Mouse (Mus musculus): Measurements from ENCODE around the gene Krt82.

Gene Krt82

DNA sequence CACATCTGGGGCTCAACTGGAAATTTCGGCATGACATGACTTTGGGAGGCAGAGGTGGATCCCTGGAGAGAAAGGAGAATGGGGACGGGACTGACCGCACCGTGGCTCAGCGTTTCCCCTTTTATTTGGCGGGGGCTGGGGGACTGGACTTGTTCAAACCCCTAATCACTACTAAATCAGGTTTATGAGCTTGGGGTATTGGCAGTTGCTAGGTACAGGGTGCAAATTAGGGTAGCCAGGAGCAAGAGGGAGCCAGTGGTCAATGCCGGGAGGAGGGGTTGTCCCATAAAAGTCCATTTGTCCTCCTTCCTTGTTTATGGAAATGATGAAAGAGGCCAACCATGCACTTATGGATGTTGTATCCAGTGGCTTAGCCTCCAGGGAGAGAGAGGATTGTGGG, at the start of gene Krt82:
TSS of gene Krt82 (minus strand) at position 101 of the 400 bp plus-strand sequence.
- no peak for DNase-seq (ENCODE audit: low read depth, low spot score)

DNA sequence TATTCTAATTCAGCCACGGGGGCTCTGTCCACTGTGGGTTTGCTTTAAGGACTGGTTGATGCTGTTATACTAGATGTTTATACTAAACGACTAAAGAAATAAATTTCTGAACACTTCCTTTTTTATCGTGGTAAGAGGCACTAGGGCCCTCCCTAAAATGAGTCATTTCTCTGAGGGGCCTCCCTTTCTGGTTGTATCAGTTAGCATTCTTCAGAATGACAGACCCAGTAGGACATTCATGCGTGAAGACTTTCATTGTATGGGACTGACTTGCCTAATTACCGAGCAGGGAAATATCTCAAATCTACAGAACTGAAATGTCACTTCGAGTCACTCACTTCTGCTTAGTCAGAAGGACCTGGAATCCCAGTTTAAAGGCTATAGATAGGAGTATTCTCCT, 48.7 kb upstream of the Krt82 start:
- DNase-seq (ENCODE audit: low read depth, low spot score): no peak

DNA sequence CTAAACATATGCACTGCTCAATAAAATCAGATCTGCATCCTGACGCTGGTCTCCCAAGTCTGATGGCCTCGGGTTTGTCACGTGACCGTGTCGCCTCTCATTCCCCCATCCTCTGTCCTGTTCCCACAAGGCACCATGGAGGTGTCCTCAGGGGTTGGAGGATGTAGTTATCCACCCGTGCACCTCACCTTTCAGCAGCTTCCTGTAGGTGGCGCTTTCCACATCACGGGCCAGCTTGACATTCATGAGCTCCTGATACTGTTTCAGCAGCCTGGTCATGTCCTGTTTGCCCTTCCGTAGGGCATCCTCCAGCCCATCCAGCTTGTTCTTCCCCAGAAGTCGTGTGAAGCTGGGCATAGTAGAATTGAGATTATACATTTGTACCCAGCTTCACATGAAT, 37.7 kb upstream of the Krt82 start:
- peak; percentile 9 for DNase-seq (ENCODE audit: low read depth, low spot score)

DNA sequence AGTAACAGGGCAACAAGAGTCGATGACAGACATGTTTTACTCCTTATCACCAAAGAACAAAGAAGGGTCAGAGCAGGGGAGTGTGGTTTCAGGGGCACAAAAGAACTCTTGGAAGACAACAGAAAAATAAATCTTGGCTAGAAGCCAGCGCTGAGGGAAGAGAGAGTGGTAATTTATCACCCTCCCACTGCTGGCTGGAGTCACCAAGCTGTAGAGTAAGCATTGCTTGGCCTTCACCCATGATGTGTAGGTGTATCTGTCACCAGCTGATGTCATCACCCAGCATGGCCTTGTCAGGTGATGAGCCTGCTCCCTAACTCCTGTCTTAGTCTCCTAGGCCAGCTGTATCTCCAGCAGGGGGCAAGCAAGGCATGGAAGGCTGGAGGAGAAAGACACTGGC, 34.0 kb upstream of the Krt82 start:
- DNase-seq (ENCODE audit: low read depth, low spot score): no peak

DNA sequence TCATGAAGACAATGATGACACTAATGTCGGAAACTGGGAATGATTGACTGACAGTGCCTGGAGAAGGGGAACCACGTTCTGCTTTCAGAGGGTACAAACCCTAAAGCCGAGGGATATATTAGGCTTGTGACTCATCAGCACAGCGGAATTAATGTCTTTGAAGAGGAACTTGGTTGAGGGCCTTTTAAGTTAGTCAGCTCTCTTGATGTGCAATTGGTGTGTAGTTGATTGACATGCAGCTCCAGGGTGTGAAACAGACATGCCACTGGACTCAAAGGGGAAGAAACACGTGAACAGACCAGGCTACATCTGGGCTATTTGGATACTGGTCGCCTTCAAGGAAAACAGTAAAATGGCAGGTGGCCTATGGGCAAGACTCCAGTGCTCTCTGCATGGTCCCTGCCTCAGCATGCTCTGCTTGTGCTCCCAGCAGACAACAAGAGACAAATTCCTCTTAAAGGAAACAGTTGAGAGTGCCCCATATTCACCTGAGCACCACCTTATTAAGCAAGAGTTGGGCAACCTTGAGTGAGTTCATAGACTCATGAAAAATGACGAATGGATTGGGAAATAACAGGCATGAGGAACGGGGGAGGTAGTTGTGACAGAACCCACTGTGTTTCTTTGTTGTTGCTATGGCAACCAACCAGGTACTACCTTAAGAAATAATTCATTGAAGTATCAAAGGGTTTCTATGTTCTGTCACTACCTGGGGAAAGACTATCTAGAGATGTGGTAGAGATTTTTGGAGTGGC, 32.9 kb upstream of the Krt82 start:
- no peak for DNase-seq (ENCODE audit: low read depth, low spot score)

DNA sequence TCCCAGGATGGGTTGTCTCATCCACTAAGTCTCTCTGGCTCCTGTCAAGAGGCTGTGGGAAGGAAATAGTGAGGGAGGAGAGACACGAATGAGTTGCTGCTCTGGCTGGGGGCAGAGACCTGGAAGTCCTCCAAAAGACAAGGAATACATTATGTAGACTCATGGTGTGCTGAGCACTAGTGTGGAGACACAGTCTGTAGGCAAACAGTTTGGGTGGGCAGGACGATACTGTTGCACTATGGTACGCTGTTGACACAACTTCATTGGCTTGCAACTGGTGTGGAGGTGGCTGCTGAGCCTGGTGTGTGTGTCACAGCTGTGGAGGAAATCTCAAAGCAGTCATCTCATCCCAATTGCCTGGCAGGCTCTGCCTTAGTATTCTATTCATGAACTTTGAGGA, 31.2 kb upstream of the Krt82 start:
- DNase-seq (ENCODE audit: low read depth, low spot score): no peak

DNA sequence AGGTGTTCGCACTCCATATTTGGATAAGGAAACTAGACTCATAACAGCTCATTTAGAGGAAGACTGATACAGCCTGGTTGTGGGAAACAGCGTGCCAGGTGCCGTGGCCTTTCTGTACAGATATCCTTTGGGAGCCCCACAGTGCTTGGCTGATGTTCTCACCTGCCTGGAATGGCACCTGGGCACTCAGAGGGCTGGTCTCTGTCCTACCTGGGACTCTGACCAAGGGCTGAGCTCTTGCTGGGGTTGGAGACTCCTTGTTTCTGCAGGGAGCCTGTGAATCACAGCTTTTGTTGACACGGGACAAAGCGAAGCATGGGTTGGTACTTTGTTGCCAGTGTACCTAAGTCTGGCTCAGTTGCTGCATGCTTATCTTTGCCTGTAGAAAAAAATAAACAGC, 25.0 kb upstream of the Krt82 start:
- DNase-seq (ENCODE audit: low read depth, low spot score): no peak

DNA sequence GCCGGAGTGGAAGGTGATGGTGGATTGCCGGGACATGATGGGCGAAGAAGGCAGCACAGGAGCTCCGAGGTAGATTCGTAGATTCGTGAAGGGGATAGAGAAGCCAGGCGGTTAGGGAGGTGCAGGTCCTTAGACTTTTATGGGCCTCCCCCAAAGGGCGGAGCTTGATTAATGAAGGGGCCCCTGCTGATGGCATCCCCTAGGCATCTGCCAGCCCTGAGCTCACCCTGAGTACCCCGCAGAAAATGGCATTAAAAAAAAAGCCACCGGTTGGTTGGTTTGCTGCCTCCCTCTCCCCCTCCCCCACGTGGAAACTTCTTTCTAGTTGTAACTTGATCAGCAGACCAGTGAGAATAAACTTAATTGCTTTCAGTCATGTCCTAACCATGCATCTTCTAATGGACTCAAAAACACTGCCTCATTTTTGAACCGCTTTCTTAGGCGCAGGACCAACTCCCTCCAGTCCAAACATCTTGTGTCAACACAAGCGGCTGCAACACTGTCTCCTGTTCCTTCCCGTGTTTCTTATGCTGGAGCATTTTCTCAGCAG, 23.4 kb upstream of the Krt82 start, which contains the start of gene Krt75:
TSS of gene Krt75 (minus strand) at position 109 of the 550 bp plus-strand sequence.
- no peak for DNase-seq (ENCODE audit: low read depth, low spot score)

DNA sequence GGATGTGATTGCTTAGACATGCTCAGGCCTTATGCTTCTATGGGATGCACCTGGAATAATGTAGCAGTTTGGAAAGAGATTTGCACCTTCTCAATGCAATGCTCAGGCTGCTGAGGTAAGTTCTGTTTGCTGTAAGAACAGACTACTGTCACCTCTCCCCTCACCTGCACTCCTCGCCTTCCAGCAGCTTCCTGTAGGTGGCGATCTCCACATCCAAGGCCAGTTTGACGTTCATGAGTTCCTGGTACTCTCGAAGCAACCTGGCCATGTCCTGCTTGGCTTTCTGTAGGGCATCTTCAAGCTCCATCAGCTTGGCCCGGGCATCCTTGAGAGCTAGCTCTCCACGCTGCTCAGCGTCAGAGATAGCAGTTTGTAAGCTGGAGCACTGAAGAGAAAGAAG, 17.3 kb upstream of the Krt82 start:
- DNase-seq (ENCODE audit: low read depth, low spot score): peak; percentile 19

DNA sequence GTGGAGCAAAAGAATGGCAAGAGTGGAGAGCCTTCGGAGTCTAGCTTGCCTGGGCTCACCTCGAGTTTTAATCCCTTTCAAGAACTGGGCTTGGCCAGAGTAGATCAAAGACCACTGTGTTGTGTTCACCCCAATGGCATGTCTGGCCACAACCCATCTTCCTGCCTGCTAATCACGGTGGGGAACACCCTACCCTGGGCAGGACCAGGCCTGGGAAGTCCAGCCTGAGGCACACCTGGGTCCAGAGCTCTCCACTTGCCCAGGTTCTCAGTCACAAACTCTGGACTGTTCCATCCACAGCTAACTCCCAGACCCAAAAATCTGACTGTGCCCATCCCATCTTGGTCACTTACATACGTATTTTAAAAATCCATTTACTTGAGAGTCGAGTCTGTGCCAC, 12.4 kb upstream of the Krt82 start, which contains the start of gene Krt90:
TSS of gene Krt90 (minus strand) at position 101 of the 400 bp plus-strand sequence.
- DNase-seq (ENCODE audit: low read depth, low spot score): no peak

DNA sequence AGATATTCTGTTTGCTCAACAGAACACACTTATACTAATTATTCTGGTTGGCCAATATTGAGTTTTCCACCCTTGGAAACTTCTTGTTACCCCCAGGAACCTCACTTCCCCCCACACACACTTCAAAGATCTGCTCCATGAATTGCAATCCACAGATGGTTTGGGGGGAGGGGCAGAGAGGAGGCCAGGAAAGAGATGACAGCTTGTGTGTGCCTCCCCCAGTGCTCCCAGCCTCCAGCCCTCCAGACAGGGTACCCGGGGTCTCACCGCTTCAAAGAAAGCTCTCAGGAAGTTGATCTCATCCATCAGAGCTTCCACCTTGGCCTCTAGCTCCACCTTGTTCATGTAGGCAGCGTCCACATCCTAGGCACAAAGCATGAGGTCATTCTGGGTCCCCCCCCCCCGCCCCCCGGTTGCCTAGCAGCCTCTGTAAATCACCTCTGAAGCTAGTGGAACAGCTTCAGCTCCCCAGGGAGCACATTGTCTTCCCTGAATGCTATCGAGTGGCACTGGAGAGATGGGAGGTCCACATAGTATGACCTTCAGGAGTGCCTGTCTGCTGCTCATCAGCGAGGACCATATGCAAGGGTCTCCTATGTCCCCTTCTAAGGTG, 7.7 kb upstream of the Krt82 start:
- DNase-seq (ENCODE audit: low read depth, low spot score): no peak

DNA sequence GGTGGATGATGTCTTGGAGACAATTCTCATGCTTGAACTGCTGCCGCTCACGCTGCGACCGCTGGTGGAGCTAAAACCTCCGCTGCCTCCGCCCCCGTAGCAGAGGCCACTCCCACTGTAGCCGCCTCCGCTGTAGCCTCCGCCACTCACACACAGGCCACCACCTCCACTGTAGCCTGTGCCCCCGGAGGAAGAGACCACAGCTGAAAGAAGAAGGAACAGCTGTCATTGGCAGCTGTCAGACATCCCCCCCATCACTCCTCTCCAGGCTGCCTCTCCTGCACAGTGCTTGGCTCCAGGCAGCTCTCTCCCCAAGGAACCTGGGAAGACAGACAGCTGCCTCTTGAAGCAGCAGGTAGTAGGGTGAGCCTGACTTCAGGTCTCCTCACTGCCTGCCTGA, 2.7 kb upstream of the Krt82 start:
- no peak for DNase-seq (ENCODE audit: low read depth, low spot score)

DNA sequence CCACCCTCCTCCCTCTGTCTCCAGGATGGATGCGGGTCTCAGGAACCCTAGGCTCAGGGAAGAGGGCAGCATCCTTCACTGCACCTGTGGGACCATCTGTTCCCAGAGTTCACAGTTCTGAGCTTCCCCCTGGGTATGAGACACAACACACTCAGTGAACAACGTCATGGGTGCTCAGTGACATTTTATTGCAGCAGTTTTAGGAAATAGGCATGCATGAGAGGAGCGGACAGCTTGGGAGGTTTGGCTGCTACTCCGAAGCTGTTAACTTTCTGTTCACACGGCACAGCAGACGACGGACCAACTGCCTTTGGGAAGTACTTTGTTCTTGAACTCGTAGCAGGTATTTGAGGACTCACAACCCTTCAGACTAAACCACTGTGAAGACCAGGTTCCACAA, 1.7 kb upstream of the Krt82 start:
- DNase-seq (ENCODE audit: low read depth, low spot score): no peak

DNA sequence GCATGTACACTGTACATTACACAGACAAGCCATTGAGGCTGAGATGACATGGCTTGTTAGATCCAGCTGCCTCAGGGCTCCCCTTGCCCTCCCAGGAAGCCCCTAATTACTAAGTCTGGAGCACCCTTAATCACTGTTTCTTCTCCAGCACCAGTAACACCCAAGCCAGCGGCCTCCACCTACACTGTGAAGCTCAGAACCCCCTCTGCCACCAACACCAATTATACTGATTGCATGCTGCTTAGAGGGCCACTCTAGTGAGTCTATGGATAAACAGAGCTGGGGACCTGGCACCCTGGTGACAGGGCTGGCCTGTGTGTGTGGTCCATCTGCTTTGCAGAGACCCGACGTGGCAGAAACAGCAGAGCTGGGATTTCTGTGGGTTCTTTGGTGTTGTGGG, 6.0 kb downstream of the Krt82 start:
- no peak for DNase-seq (ENCODE audit: low read depth, low spot score)

DNA sequence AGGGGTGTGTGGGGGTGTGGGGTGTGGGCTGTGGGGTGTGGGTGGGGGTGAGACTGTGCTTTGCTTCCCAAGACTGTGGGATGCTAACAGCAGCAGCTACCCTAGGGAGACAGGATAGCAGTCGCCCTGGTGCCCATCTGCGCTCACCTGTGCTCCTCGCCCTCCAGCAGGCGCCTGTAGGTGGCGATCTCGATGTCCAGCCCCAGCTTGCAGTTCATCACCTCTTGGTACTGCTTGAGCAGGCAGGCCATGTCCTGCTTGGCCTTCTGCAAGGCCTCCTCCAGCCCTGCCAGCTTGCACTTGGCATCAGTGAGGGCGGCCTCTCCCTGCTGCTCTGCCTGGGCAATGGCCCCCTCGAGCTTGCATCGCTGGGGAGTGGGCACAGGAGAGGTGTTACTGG, 7.9 kb downstream of the Krt82 start:
- DNase-seq (ENCODE audit: low read depth, low spot score): peak; percentile 3

DNA sequence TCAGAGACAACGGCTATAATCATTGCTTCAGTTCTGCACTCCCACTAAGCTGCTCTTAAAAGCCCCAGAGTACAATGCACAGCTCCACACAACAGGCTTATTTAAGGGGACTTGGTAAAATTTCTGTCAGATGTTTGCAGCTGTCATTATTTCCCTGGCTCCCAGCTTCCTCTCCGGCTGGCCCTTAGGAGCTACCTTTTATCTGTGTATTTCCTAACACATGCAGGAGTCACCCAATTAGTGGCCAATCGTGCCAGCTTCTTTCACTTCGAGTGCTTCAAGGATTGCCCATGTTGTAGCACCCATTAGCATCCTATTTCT, 11.9 kb downstream of the Krt82 start:
- no peak for DNase-seq (ENCODE audit: low read depth, low spot score)

DNA sequence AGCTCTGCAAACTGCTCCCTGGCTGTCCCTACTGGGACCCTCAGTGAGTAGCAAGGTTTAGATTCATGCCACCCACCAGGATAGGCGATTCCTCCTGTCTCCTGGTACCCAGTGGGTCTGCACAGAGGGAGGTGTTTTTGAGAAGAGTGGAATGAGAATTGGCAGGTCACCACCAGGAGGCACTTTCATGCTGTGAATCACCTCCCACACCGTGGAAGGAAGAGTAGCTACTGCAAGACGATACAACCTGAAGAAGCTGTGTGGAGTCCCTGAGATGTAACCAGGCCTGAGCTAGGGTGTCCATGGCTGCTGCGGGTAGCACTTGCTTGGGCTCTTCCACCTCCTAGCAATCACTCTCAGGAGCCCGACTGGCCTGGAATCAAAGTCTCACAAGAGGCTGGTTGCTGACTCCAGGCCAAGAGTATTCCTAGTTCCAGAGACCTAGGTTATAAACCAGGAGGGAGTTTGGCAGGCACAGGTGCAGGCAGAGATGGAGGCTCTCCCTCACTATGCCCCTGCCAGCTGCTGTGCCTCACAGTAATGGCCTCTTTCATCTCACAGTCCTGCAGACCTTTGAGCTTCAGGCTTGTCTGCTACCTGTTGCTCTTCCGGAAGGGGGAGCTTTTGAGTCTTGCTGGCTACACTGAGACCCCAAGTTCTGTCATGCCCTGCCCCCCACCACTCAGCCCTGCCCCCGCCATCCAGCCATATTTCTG, 12.4 kb downstream of the Krt82 start:
- peak; percentile 3 for DNase-seq (ENCODE audit: low read depth, low spot score)

DNA sequence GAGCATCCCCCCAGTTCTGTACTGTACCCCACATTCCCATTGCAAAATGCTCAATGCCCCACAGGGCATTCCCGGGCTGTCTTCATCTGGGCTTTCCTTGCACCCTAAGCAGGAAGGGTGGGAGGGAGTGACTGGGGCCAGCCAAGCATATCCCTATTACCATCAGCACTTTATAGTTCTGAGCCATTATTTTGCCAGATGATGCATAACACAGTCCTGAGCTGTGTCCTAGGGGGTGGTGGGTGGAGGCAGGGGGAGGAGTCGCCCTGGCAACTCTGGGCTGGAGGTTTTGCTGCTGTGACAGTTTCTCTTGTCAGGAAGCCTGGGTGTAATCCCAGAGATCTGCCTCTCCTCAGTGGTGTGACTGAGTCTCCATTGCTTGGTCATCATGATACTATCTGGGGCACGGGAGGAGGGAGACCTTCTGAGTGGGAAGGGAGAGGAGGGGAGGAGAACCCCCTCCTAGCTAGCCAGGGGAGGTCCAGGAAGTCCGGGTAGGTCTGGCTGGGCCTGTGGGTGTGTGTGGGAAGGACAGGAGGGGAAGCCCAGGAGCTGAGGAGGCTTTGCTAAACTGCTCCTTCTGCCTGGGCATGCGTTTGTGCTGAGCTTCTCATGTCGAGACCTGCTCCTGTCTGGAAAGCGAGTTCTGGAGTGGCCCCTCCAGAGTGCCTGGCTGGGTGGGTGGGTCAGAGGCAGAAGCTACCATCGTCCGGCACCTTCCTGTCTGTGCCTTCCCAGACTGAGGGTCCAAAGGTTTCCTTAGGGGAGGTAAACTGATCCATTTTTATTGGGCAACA, 14.2 kb downstream of the Krt82 start:
- no peak for DNase-seq (ENCODE audit: low read depth, low spot score)

DNA sequence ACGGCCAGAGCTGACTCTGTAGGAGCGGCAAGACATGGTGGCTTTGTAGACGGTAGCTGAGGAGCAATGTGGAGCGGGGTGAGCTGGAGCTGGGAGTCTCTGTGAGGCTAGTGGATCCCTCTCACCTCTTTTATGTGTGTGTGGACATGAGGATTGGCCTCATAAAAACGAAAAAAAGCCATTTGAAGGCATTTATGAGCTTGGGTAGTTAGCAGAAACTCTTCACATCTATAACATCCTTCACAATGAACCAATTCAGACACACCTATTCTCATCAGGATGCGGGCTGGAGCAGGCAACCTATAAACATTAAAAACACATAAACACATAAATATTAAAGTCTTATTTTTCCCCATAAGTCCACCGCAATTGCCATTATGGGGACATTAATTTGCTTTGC, 17.7 kb downstream of the Krt82 start, which contains the start of gene Krt84:
TSS of gene Krt84 (minus strand) at position 101 of the 400 bp plus-strand sequence.
- no peak for DNase-seq (ENCODE audit: low read depth, low spot score)

DNA sequence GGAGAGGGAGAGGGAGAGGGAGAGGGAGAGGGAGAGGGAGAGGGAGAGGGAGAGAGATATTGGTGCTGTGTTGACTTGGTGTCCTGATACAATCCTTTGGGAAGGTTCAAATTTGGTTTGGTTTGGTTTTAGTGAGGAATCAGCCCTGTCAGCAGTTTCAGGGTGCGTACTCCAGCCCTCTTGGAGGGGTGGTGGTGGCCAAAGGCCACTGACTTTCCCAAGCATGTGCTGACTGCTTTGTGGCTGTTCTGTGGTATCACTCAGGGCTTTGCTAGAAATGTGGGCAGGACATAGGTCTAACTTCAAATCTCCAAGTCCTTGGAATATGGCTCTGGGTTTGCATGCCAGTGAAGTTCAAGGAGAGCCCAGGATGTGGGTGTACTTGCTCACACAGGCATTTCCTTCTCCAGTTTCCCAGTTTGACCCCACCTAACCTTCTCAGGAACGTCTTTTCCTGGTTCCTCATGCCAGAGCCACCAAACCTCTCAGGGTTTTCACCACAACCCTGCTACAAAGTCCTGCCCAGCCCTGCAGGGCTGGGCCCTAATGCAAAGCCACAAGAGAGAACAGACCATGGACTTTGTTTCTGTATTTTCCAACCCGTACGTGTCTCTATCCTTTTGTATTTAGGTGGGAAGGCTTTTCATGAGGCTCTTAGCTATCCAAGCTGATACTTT, 27.8 kb downstream of the Krt82 start:
- DNase-seq (ENCODE audit: low read depth, low spot score): no peak

DNA sequence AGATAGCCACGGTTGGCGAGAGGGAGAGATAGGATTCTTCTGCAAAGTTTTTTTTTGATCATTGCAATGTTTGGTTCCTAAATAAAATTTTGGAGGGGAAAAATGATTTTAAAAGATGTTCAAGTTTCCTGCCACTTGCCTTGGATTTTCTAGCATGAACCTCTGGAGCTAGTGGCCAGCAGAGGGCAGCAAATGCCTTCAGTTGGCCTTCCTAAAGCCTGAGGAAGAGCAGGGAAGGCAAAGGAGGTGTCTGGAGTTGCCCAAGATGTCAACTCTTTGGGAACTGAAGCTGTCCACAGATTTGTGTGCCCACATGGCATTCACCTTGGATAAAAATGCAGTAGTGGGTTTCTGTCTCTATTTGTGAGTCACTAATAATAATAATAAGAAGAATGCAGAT, 30.7 kb downstream of the Krt82 start:
- peak; percentile 65 for DNase-seq (ENCODE audit: low read depth, low spot score)
